Mouse (Mus musculus) liver, postnatal 0 days (tissue): ENCODE measurements around the gene Gm10272. TPM values are rescaled to one million over a fixed set of nuclear protein-coding genes. Genes with fewer than 3 reads are reported as not detected.
"Not testable (repeated sequence)": the region's sequence is repeated elsewhere in the genome, so short reads cannot be mapped to it uniquely, and the experiment has no call there.

Experiments used
- ATAC-seq: fragments of 200-750 bp; cut with Nextera tagmentation; 2 replicates; pipeline ENCODE4 v1.8.0; 2017; ENCODE audit warnings: mild to moderate bottlenecking, moderate library complexity
- DNase-seq: peaks from one replicate; pipeline ENCODE4 v3.0.0-alpha.2; 2016
- H3K27ac ChIP-seq: fragments of 300-500 bp; sonication (generic); 2 replicates; pipeline ENCODE4 v1.5.1; 2014; ENCODE audit warnings: antibody characterized with exemption, moderate library complexity, mild to moderate bottlenecking, low read depth
- H3K27me3 ChIP-seq: fragments of 300-500 bp; sonication (generic); 2 replicates; pipeline ENCODE4 v1.6.1; 2014; ENCODE audit warnings: low read length, control low read depth, mixed read lengths; ENCODE audit not compliant: insufficient read depth
- H3K36me3 ChIP-seq: fragments of 300-500 bp; sonication (generic); replicated peaks from 2 replicates; pipeline ENCODE4 v1.6.1; 2014; ENCODE audit warnings: mild to moderate bottlenecking, control low read depth, low read length, moderate library complexity, mixed read lengths; ENCODE audit not compliant: insufficient read depth
- H3K4me1 ChIP-seq: fragments of 300-500 bp; sonication (generic); 2 replicates; pipeline ENCODE4 v1.6.1; 2014; ENCODE audit warnings: antibody characterized with exemption, mild to moderate bottlenecking, control low read depth; ENCODE audit not compliant: insufficient read depth
- H3K4me2 ChIP-seq: fragments of 300-500 bp; sonication (generic); 2 replicates; pipeline ENCODE4 v1.6.1; 2014; ENCODE audit warnings: low read depth, mild to moderate bottlenecking, low read length, moderate library complexity, mixed read lengths
- H3K4me3 ChIP-seq: fragments of 300-500 bp; sonication (generic); 2 replicates; pipeline ENCODE4 v1.5.1; 2014; ENCODE audit warnings: low read depth, low read length
- H3K9ac ChIP-seq: fragments of 300-500 bp; sonication (generic); replicated peaks from 2 replicates; pipeline ENCODE4 v1.6.1; 2014; ENCODE audit warnings: mild to moderate bottlenecking, moderate library complexity
- H3K9me3 ChIP-seq: fragments of 300-500 bp; sonication (generic); 2 replicates; pipeline ENCODE4 v1.6.1; 2016; ENCODE audit warnings: mild to moderate bottlenecking, control low read depth, low read length, mixed read lengths
- CTCF ChIP-seq: sonication (generic); IDR thresholded peaks from 2 replicates; pipeline ENCODE4 v1.5.1; 2016; ENCODE audit warnings: antibody characterized with exemption, low read depth
- EP300 ChIP-seq: IDR thresholded peaks from 2 replicates; pipeline ENCODE4 v1.6.1; 2016; ENCODE audit warnings: antibody characterized with exemption, low read depth, mild to moderate bottlenecking
- WGBS: fragments of 180-500 bp; shearing (Covaris S2); extraction: QIAGEN DNeasy Blood & Tissue Kit; methylation state at CpG from one replicate; pipeline ENCODE4 v1.1.7; 2014; ENCODE audit not compliant: insufficient replicate concordance; 5-methylcytosine and 5-hydroxymethylcytosine counted together
- polyA plus RNA-seq: library from polyadenylated mRNA; unstranded; fragments of >200 nt; fragmentation: Nextera tagmentation; extraction: Ambion mirVana; gene quantifications from 2 replicates; pipeline ENCODE4 v1.2.1, GENCODE M21; 2015

Gm10272 gene
- polyA plus RNA-seq, 1 experiment from 2014 or later = not detected

- not testable (repeated sequence) for H3K4me2 ChIP-seq, DNase-seq, H3K4me3 ChIP-seq, H3K4me1 ChIP-seq, H3K9me3 ChIP-seq, H3K36me3 ChIP-seq, ATAC-seq, H3K27me3 ChIP-seq, H3K27ac ChIP-seq, H3K9ac ChIP-seq
- TF ChIP-seq CTCF = peak; percentile 17; the same call in 1 of the 2 replicates
- WGBS = 47% methylated on average over 3 of the region's 3 CpGs
Measured at GRCm38 (mm10) chr10:77752312-77752711, 45.9 kb downstream of the Gm10272 start.

GRCm38 (mm10) chr10:77753448-77753847 is 47.0 kb downstream of the Gm10272 start:
- no peak overlapping the region for H3K4me2 ChIP-seq
- no peak overlapping the region for H3K27ac ChIP-seq
- TF ChIP-seq CTCF = peak; percentile 29
- TF ChIP-seq EP300 = no peak
- H3K4me3 ChIP-seq = no peak overlapping the region
- H3K9ac ChIP-seq = no peak overlapping the region
- H3K4me1 ChIP-seq = no peaks in the 10 kb centered on the region
- ATAC-seq (no peak), DNase-seq (no peak)
- H3K36me3 ChIP-seq = no peaks in the 10 kb centered on the region
- H3K27me3 ChIP-seq = no peaks in the 10 kb centered on the region
- H3K9me3 ChIP-seq = no peaks in the 10 kb centered on the region

Other genes starting within 250 kb of the Gm10272 start
- gene Fam207a, start 190.8 kb upstream of the Gm10272 start, polyA plus RNA-seq = 14.8 and 15.5 TPM in 2 replicates
- gene Itgb2, start 176.4 kb upstream of the Gm10272 start, polyA plus RNA-seq = 18.7 and 23.1 TPM in 2 replicates
- 126 and 129 TPM in 2 replicates for gene Pttg1ip, start 124.9 kb upstream of the Gm10272 start, polyA plus RNA-seq
- 105 and 111 TPM in 2 replicates for gene Sumo3, start 100.5 kb upstream of the Gm10272 start, polyA plus RNA-seq
- gene Gm49325, start 100.4 kb upstream of the Gm10272 start, polyA plus RNA-seq = 8.4 and 13.3 TPM in 2 replicates
- gene Ube2g2, start 84.4 kb upstream of the Gm10272 start, polyA plus RNA-seq = 37.4 and 40.4 TPM in 2 replicates
- 0.06 TPM in 1 of 2 replicates, not detected in the other for gene Tspear, start 20.1 kb upstream of the Gm10272 start, polyA plus RNA-seq
- gene Gm19402, start 15.9 kb upstream of the Gm10272 start, polyA plus RNA-seq = not detected in 2 replicates
- gene Gm9508, start 9.4 kb upstream of the Gm10272 start, polyA plus RNA-seq = not detected in 2 replicates
- not detected in 2 replicates for gene Gm10024, start 4.8 kb downstream of the Gm10272 start, polyA plus RNA-seq
- not detected in 2 replicates for gene Gm10142, start 9.2 kb downstream of the Gm10272 start, polyA plus RNA-seq
- not detected in 2 replicates for gene Krtap12-1, start 14.0 kb downstream of the Gm10272 start, polyA plus RNA-seq
- not detected in 2 replicates for gene Gm10100, start 19.9 kb downstream of the Gm10272 start, polyA plus RNA-seq
- not detected in 2 replicates for gene Gm18596, start 36.0 kb downstream of the Gm10272 start, polyA plus RNA-seq
- not detected in 2 replicates for gene Gm9736, start 44.7 kb downstream of the Gm10272 start, polyA plus RNA-seq
- gene Gm3233, start 53.1 kb downstream of the Gm10272 start, polyA plus RNA-seq = not detected in 2 replicates
- gene Gm3238, start 64.7 kb downstream of the Gm10272 start, polyA plus RNA-seq = not detected in 2 replicates
- gene Gm7138, start 70.3 kb downstream of the Gm10272 start, polyA plus RNA-seq = not detected in 2 replicates
- not detected in 2 replicates for gene Gm3250, start 75.9 kb downstream of the Gm10272 start, polyA plus RNA-seq
- gene Gm7137, start 81.6 kb downstream of the Gm10272 start, polyA plus RNA-seq = not detected in 2 replicates
- not detected in 2 replicates for gene Gm9639, start 88.5 kb downstream of the Gm10272 start, polyA plus RNA-seq
- gene Gm19668, start 92.5 kb downstream of the Gm10272 start, polyA plus RNA-seq = not detected in 2 replicates
- not detected in 2 replicates for gene Gm9507, start 105.2 kb downstream of the Gm10272 start, polyA plus RNA-seq
- not detected in 2 replicates for gene Gm2696, start 108.1 kb downstream of the Gm10272 start, polyA plus RNA-seq
- gene Krtap10-4, start 120.5 kb downstream of the Gm10272 start, polyA plus RNA-seq = not detected in 2 replicates
- gene Krtap10-10, start 129.3 kb downstream of the Gm10272 start, polyA plus RNA-seq = not detected in 2 replicates
- not detected in 2 replicates for gene Gm36176, start 140.2 kb downstream of the Gm10272 start, polyA plus RNA-seq
- gene Gm10318, start 146.2 kb downstream of the Gm10272 start, polyA plus RNA-seq = not detected in 2 replicates
- not detected in 2 replicates for gene Gm3285, start 155.3 kb downstream of the Gm10272 start, polyA plus RNA-seq
- gene Lrrc3, start 195.9 kb downstream of the Gm10272 start, polyA plus RNA-seq = 24.4 and 26.6 TPM in 2 replicates